Mouse (Mus musculus): ENCODE data around the gene Senp7.
"Not testable (repeated sequence)": the region's sequence is repeated elsewhere in the genome, so short reads cannot be mapped to it uniquely, and the experiment has no call there.

The Senp7 gene

DNA sequence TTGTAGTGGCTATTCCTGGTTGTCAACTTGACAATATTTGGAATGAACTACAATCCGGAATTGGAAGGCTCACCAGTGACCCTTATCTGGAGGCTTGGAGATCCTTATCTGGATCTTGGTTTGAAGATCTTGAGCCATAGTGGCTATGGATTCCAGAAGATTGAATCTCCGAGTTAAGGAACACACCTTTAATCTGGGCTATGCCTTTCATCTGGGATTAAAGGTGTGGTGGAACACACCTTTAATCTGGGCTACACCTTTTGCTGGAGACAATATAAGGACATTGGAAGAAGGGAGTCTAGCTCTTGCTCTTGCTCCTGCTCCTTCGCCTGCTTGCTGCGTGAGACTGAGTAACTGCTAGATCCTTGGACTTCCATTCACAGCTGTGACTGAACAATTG, at the start of gene Senp7:
Senp7 (plus strand) TSS at position 301 of the 400 bp plus-strand sequence.
- not testable (repeated sequence) for DNase-seq (ENCODE audit: low read depth, low spot score)

DNA sequence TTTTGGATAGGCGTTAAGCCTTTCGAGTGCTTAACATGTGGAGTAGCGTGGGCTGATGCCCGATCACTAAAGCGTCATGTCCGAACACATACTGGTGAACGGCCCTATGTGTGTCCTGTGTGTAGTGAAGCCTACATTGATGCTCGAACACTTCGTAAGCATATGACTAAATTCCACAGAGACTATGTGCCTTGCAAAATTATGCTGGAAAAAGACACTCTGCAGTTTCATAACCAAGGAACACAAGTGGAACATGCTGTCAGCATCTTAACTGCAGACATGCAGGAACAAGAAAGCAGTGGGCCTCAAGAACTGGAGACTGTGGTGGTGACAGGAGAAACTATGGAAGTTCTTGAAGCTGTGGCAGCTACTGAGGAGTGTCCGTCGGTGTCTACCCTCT, 41.3 kb upstream of the Senp7 start:
- no peak for DNase-seq (ENCODE audit: low read depth, low spot score)

DNA sequence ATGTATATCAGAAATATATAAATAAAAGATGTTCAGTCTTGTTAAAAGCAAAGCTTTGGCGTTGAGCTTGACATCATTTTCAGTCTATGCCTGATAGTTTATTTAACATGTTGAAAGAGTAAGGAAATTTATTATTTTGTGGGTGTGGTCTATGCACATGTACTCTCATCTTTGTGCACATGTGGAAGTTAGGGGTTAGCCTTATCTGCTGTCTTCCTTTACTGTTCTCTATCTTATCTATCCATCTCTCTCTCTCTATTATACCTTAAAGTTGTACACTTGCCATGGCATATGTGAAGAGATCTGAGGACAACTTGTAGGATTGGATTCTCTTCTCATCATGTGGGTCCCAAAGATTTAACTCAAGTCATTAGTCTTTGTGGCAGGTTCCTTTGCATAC, 39.3 kb upstream of the Senp7 start:
- DNase-seq (ENCODE audit: low read depth, low spot score): no peak

DNA sequence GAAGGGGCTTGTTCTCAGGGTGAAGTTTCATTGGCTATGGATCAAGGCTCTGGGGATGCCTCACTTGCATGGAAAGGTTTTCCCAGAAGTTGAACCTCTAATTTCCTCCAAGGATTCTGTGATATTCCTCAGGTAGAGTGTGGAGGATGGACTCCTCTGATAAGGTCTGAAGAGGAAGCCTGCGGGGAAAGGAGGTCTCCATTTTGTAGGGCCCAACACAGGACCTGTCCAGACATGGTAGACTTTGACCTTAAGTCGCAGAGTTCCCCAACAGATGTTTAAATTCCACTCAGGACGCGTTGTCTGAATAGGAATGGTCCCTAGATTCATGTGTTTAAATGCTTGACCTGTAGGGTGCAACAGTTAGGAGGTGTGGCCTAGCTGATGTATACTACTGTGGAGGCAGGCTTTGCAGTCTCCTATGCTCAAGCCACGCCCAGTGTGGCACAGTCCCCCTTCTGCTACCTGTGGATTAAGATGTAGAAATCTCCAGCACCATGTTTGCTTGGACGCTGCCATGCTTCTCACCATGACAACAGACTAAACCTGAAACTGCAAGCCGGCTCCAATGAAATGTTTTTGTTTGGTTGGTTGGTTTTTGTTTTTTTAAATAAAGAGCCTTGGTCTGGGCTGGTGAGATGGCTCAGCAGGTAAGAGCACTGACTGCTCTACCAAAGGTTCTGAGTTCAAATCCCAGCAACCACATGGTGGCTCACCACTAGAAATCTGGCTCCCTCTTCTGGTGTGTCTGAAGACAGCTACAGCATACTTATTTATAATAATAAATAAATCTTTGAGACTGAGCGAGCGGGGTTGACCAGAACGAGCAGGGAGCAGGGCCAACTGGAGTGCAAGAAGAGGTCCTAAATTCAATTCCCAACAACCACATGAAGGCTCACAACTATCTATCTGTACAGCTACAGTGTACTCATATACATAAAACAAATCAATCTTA, 35.1 kb upstream of the Senp7 start:
- peak; percentile 32 for DNase-seq (ENCODE audit: low read depth, low spot score)

DNA sequence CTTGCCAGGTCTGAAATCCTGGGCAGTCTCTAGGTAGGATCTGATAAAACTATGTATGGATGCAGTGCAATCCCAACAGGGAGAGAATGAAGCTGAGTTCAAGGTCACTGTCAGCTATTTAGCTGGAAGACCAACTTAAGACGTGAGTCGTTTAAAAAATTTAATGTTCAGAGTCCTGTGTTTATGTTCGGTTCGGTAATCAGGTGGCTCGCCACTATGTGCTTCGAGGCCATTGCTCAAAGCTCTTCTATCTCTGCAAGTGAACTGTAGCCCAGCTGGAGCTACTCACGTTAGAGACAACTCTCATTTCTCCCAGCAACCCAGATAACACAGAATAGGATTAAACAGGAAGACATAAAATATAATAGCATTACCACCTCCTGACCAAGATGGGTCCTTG, 34.1 kb upstream of the Senp7 start:
- DNase-seq (ENCODE audit: low read depth, low spot score): no peak

DNA sequence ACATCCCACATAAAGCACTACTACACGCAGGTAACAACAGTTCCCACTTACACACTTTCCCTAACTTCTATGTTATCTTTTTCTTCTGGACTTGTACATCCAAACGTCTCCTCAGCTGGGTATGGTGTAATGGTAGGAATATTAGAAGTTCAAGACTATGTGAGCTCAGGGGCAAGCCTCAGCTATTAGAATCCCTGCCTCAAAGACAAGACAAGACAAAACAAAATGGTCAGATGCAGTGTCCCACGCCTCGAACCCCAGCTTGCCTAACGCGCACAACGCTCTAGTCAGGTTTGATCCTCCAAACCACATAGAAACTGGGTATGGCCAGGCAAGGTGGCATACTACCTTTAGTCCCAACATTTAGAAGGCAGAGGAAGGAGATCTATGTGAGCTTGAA, 28.5 kb upstream of the Senp7 start:
- no peak for DNase-seq (ENCODE audit: low read depth, low spot score)

DNA sequence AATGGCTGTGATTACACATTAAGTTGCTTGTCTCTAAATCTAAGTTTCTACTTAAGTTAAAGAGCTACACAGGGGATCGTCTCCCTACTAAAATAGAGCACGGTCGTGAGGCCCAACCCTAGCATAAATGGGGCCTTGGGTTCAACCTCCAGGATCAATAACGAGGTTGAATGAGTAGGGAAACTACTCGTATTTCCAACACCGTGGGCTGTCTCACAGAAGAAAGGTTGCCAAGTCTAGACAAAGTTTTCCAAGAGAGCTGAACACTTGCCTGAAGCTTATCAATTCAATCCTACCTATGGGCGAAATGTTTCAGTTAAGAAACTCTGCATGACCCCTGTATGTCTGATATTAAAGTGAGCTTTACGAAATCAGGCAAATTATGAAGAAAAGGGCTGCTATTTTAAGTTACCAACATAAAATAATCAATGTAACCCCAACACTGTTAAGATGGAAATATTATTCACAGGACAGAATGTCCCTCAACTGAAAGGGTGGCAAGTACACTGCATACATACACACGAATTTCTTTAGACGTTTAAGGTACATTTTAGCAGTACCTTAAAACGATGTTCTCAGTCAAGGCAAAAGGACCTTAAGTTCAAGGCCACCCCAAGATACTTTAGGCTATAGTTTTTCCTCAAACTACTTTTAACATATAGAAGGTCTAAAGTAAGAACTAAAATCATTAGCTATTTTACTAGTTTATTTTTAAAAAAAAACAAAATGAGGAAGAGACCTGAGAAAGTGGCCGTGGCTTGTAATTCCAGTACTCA, 20.1 kb upstream of the Senp7 start:
- DNase-seq (ENCODE audit: low read depth, low spot score): no peak

DNA sequence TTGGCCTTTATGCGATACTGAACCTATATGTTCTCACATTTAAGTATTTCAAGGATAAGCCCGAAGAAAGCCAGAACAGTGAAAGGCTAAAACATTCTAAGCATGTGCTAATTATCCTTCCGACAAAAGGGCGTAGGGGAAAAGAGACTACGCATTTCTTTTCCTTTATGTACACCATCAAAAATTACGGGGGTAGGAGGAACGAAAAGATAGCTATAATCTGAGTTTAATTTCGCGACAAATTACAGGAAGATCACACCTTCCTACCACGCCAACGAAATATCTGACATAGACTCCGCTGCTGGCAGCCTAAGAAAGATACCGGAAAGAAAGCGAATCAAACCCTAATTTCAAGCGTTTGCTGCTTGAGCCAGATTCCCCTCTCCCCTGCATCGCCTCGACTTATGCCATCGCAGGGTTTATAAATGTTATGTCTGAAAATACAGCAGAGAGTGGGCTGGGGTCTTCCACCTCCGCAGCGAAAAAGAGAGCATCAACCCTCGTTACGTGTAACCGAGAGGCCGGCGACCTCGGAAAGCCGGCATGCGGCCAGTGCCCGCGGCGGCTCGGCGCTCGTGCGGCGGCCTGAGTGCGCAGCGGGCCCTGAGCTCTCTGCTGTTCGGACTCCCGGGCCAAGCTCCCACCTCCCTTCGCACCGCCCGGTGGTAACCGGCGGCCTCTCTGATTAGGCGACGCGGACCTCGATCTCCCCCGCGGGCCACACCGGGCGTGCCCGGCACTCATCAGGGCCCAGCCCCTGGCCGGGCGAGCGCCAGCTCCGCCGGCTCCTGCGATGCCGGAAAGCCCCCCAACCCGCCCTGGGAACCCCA, 19.2 kb upstream of the Senp7 start:
- no peak for DNase-seq (ENCODE audit: low read depth, low spot score)

DNA sequence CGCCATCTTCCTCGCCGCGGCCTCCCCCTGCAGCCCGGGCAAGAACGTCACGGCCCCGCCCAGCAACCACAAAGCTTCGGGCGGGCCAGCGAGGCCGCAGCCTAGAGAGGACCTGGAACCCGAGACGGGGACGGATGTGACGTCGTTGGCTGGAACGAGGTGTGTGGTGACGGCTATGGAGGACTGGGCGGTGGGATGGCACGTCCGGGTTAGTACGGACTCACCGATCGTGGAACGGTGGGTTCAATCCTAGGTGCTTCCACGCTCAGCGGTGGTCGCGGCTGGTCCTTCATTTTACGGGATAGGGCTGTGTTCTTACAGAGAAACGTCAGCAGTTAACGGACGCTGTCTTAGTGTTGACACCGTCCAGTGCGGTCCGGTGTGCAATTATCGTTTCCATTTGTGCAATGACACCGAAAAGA, 18.5 kb upstream of the Senp7 start, which contains the start of gene Pcnp:
Pcnp (minus strand) TSS at position 79 of the 422 bp plus-strand sequence.
- DNase-seq (ENCODE audit: low read depth, low spot score): peak; percentile 97

DNA sequence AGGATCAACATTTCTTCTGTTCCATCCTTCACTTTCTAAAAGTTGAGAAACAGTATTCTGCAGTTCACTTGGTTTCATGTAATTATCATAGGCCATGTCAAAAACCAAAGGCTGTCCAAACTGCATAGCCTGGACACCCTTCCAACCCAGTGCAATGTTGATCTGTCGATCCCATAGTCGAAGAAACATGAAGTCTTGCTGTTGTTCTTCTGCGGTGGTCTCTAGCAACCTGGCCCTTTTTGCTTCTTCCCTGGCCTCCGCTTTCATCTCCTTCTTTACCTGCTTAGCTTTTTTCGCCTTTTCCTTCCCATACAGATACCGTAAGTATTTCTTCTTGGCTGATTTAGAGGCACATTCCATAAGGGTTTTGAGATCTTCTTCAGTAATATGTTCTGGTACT, 13.6 kb upstream of the Senp7 start:
- DNase-seq (ENCODE audit: low read depth, low spot score): no peak

DNA sequence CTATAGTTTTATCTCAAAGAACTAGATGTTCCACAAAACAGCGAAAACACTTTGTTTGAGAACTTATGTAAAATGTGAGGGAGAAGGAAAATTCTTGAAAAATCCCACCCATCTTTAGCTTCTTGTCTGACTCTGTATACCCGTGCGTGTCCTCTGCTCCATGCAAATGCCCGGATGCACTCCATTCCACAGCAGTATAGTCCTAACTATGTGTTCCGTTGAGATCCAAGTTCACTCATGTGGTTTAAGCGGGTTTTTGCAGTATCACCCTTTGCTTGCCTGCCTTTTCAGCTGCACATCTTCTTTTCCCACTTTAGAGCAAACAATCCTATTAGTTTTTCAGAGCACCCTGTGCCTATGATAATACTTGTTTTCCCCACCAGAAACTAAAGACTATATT, 11.6 kb upstream of the Senp7 start:
- peak; percentile 30 for DNase-seq (ENCODE audit: low read depth, low spot score)

DNA sequence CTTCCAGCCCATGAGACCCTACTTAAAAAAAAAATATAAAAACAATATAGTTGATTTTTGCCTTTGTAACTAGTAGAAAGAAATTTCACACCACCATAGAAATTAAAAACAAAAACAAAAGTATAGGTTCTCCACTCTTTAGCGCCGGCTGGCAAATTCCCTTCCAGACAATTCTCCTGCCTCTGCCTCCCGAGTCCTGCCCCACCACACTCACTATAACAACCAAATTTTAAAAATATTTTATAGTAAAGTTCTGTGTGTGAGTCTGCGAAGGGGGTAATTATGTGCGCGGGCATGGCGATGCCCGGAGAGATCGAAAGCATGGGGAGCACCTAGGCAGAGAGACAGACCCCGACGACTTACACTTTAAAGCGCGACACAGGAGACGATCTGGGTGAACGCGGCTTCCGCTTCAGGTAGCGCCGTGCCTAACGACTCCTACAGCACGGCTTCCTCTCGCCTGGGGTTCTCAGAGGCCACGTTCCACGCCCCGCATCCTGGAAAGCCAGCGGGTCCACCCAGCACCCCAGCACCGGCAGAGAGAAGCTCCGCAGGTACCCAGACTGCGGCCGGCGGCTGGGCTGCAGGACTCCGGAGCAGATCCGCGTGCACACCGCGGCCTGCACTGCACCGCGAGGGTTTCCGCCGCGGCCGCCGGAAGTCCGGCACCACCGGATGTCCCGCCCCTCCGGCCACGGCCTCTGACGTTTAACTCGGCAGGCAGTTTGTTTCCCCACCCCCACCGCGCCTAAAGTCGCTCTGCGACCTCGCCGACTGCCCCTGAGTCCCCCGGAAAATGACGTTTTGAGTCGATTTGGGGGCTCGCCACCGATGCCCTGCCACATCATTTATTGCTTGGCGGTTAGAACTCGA, 10.8 kb upstream of the Senp7 start, which contains the start of gene Trmt10c:
Trmt10c (minus strand) TSS at position 682 of the 873 bp plus-strand sequence.
- peak; percentile 99 for DNase-seq (ENCODE audit: low read depth, low spot score)

DNA sequence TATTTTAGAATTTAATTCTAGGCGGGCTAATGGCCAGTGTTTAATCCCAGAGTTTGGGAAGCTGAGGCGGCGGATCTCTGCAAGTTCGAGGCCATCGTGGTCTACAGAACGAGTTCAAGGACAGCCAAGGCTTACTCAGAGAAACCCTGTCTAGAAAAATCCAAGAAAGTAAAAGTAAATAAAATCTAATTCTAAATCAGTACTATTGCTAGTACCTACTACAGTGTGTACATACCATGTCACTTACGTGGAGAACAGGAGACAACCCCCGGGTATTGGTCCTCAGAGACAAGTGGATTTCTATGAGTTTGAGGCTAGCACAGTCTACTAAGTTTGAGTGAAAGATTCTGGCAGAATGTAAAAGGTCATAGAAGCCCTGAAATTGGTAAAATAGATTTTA, 10.0 kb upstream of the Senp7 start:
- no peak for DNase-seq (ENCODE audit: low read depth, low spot score)

DNA sequence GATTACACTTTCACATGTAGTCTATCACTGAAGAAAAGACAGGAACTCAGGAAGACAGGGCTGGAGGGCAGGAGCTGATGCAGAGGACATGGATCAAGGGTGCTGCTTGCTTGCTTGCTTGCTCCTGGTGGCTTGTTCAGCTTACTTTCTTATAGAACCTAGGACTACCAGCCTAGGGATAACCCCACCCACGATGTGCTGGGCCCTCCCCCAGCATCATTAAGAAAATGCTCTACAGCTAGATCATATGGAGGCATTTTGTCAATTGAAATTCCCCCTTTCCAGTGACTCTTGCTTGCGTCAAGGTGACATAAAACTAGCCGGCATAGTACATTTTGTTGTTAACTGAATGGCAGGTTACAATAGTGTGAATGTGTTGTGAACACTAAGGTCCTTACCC, 7.8 kb downstream of the Senp7 start:
- no peak for DNase-seq (ENCODE audit: low read depth, low spot score)

DNA sequence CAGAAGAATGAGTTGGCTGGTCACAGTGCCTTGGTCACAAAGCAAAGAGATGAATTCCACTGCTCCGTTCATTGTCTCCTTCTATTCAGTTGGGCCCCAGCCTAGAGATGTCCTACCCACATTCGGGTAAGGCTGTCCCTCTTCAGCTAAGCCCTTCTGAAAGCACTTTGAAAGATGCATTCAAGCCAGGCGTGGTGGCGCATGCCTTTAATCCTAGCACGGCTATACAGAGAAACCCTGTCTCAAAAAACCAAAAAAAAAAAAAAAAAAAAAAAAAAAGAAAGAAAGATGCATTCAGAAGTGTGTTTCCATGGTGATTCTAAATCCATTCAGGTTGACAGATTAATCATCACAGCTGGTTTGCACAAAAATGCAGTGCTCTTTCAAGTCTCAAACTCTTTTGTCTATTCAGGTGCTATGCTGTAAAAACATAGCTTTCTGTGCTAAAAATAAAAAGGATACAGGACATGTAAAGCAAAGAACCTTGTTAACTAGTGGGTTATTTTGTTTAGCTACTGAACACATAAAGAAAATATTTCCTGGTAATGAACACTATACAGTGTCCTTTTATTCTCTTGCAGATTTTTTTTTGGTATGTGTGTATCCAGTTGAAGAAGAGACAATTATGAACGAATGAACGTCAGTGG, 8.9 kb downstream of the Senp7 start:
- no peak for DNase-seq (ENCODE audit: low read depth, low spot score)

DNA sequence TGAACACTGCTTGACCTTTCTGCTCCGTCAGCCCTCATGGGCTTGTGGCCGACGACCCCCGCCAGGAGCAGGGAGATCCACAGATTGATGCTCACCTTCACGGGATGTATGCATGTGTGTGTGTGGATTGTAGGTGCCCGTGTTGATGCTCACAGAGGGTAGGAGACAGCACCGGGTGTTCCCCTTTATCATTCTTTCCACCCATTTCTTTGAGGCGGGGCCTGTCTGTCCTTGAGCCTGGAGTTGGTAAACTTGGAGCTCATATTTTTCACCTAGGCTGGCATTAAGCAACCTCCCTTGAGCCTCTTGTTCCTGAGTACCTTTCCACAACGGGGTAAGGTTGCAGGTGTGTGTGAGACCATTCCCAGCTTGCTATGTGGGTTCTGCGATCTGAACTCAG, 10.0 kb downstream of the Senp7 start:
- DNase-seq (ENCODE audit: low read depth, low spot score): no peak

DNA sequence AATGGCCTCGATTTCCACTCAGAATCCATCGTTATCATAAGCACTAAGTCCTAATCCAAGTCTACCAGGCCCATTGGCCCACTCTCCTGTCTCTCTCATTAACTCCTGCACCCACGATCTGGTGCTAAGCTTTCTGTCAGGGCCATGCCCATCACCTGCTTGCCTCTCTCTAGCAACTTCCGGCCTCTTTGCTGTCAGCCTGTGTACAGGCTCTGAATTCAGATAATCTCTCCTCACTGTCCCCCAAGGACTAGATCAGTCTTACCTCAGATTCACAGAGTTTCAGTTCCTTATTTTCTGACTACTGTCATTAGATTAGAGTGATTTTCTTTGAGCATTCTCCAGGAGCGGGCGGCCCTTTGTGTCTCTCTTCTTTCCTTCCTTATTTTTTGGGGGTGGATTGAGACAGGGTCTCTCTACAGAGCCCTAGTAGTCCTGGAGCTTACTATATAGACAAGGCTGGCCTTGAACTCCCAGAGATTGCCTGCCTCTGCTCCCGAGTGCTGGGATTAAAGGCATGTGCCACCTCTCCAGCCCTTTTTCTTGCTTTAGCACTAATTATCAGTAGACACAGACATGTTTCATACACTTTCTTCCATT, 14.0 kb downstream of the Senp7 start:
- DNase-seq (ENCODE audit: low read depth, low spot score): peak; percentile 87

DNA sequence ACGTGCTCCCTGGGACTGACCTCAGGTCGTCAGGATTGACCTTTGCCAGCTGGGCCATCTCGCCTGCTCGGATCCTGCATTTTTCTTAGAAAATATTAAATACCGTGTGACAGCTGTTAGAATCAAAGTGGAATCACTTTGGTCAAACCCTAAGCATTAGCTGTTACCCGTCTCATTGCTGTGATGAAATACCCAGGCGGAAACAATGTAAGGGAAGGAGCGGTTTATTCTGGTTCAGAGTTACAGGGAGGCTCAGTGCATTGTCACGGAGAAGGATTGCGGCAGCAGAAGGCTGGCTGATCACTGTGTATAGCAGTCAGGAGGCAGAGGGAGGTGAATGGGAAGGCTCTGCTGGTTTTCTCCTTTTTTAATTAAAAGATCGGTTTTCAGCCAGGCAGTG, 14.8 kb downstream of the Senp7 start:
- no peak for DNase-seq (ENCODE audit: low read depth, low spot score)

DNA sequence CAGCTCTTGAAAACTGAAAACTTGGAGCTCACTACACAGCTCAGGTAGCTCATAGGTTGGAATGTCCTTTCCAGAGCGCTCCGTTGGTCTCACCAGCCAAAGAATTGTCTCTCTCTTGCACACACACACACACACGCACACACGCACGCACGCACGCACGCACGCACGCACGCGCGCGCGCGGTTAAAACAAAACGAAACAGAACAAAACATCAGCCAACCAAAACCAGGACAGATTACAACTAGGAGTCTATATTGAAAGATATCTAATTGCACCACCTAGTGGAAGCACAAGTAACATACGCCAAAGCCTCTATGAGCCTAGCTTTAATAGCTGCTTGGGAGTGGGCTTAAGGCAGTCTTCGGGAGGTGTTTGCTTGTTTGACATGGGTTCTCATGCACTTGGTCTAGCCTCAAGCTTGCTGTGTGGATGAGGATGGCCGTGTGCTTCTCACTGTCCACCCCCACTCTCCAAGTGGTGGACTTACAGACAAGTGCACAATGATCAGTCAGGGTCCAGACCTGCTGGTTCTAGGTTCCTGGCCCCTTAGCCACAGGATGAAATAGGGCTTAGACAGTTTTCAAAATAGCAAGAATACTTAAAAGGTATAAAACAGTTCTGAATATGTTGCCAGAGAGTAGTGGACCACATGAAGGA, 16.3 kb downstream of the Senp7 start:
- DNase-seq (ENCODE audit: low read depth, low spot score): peak; percentile 91
